Mouse (Mus musculus) limb, embryonic 11.5 days (tissue): ENCODE measurements around the gene Nit2. TPM values are rescaled to one million over a fixed set of nuclear protein-coding genes. Genes with fewer than 3 reads are reported as not detected.

Experiments used
- polyA plus RNA-seq: library from polyadenylated mRNA; unstranded; fragments of >200 nt; fragmentation: Nextera tagmentation; extraction: Ambion mirVana; gene quantifications from 2 replicates; pipeline ENCODE4 v1.2.1, GENCODE M21; 2014

Nit2 gene
- polyA plus RNA-seq, 1 experiment from 2014 or later = 71.5 TPM

Other genes starting within 250 kb of the Nit2 start
- gene Lnp1, start 239.3 kb downstream of the Nit2 start, polyA plus RNA-seq = not detected in 2 replicates
- 0.09 TPM in 1 of 2 replicates, not detected in the other for gene Tmem45a2, start 96.0 kb downstream of the Nit2 start, polyA plus RNA-seq
- 62.3 and 72.1 TPM in 2 replicates for gene Tomm70a, start 45.6 kb downstream of the Nit2 start, polyA plus RNA-seq
- gene Tbc1d23, start 64.2 kb upstream of the Nit2 start, polyA plus RNA-seq = 25.8 and 26.0 TPM in 2 replicates
- 0.10 and 0.13 TPM in 2 replicates for gene Tmem30c, start 125.5 kb upstream of the Nit2 start, polyA plus RNA-seq
- 24.3 and 25.7 TPM in 2 replicates for gene Filip1l, start 185.8 kb upstream of the Nit2 start, polyA plus RNA-seq